Mouse (Mus musculus): ENCODE measurements at regions not wholly inside any gene's neighbourhood (a gene's known extent, or its start where the extent isn't known, plus 50 kb on each side); places are given as distances from the start of the nearest gene placed in this dataset.

GRCm38 (mm10) chr15:51248034-51248788 is 2636.5 kb upstream of the Gm7489 start:
- ATAC-seq (ENCODE audit: insufficient number of reproducible peaks, low FRiP score, low TSS enrichment), result no peak

- no peak for ATAC-seq (ENCODE audit: insufficient number of reproducible peaks, low FRiP score, low TSS enrichment)
These were observed 2636.0 kb upstream of the Gm7489 start for GRCm38 (mm10) chr15:51248789-51249040.

- ATAC-seq (ENCODE audit: insufficient number of reproducible peaks, low FRiP score, low TSS enrichment), result no peak
These were observed 2630.6 kb upstream of the Gm7489 start for GRCm38 (mm10) chr15:51254143-51254542.

GRCm38 (mm10) chr15:51255203-51255615 is 2629.5 kb upstream of the Gm7489 start:
- no peak for ATAC-seq (ENCODE audit: insufficient number of reproducible peaks, low FRiP score, low TSS enrichment)

GRCm38 (mm10) chr15:51256681-51257080 is 2628.0 kb upstream of the Gm7489 start:
- no peak for ATAC-seq (ENCODE audit: insufficient number of reproducible peaks, low FRiP score, low TSS enrichment)

GRCm38 (mm10) chr15:51264599-51265163 is 2620.0 kb upstream of the Gm7489 start:
- no peak for ATAC-seq (ENCODE audit: insufficient number of reproducible peaks, low FRiP score, low TSS enrichment)

GRCm38 (mm10) chr15:51265971-51266370 is 2618.7 kb upstream of the Gm7489 start:
- ATAC-seq (ENCODE audit: insufficient number of reproducible peaks, low FRiP score, low TSS enrichment), result no peak

GRCm38 (mm10) chr15:51271632-51272312 is 2612.9 kb upstream of the Gm7489 start:
- peak; percentile 20; the same call in 1 of the 2 replicates for ATAC-seq (ENCODE audit: insufficient number of reproducible peaks, low FRiP score, low TSS enrichment)

GRCm38 (mm10) chr15:51285334-51285733 is 2599.4 kb upstream of the Gm7489 start:
- ATAC-seq (ENCODE audit: insufficient number of reproducible peaks, low FRiP score, low TSS enrichment), result no peak

- ATAC-seq (ENCODE audit: insufficient number of reproducible peaks, low FRiP score, low TSS enrichment), result no peak
These were observed 2598.4 kb upstream of the Gm7489 start for GRCm38 (mm10) chr15:51286352-51286751.

GRCm38 (mm10) chr15:51288911-51289432 is 2595.7 kb upstream of the Gm7489 start:
- no peak for ATAC-seq (ENCODE audit: insufficient number of reproducible peaks, low FRiP score, low TSS enrichment)

GRCm38 (mm10) chr15:51289916-51290315 is 2594.8 kb upstream of the Gm7489 start:
- no peak for ATAC-seq (ENCODE audit: insufficient number of reproducible peaks, low FRiP score, low TSS enrichment)

- no peak for ATAC-seq (ENCODE audit: insufficient number of reproducible peaks, low FRiP score, low TSS enrichment)
These were observed 2593.5 kb upstream of the Gm7489 start for GRCm38 (mm10) chr15:51291183-51291582.

- no peak for ATAC-seq (ENCODE audit: insufficient number of reproducible peaks, low FRiP score, low TSS enrichment)
These were observed 2587.9 kb upstream of the Gm7489 start for GRCm38 (mm10) chr15:51296841-51297240.

GRCm38 (mm10) chr15:51318072-51318471 is 2566.6 kb upstream of the Gm7489 start:
- no peak for ATAC-seq (ENCODE audit: insufficient number of reproducible peaks, low FRiP score, low TSS enrichment)

GRCm38 (mm10) chr15:51318760-51319159 is 2565.9 kb upstream of the Gm7489 start:
- no peak for ATAC-seq (ENCODE audit: insufficient number of reproducible peaks, low FRiP score, low TSS enrichment)

GRCm38 (mm10) chr15:51320366-51320894 is 2564.3 kb upstream of the Gm7489 start:
- ATAC-seq (ENCODE audit: insufficient number of reproducible peaks, low FRiP score, low TSS enrichment), result no peak

- no peak for ATAC-seq (ENCODE audit: insufficient number of reproducible peaks, low FRiP score, low TSS enrichment)
These were observed 2561.4 kb upstream of the Gm7489 start for GRCm38 (mm10) chr15:51323284-51323683.

- no peak for ATAC-seq (ENCODE audit: insufficient number of reproducible peaks, low FRiP score, low TSS enrichment)
These were observed 2560.5 kb upstream of the Gm7489 start for GRCm38 (mm10) chr15:51324211-51324610.

- no peak for ATAC-seq (ENCODE audit: insufficient number of reproducible peaks, low FRiP score, low TSS enrichment)
These were observed 2557.0 kb upstream of the Gm7489 start for GRCm38 (mm10) chr15:51327702-51328101.

- ATAC-seq (ENCODE audit: insufficient number of reproducible peaks, low FRiP score, low TSS enrichment), result no peak
These were observed 2548.3 kb upstream of the Gm7489 start for GRCm38 (mm10) chr15:51336441-51336840.

Data from cerebellum, adult (tissue).